Mouse (Mus musculus) c-Kit-negative CD71-positive TER-119-positive erythroid progenitor cells, embryonic 14.5 days (primary cell): ENCODE results near the gene Dmp1.

ENCODE experiments used
- DNase-seq: peaks from one replicate; pipeline ENCODE4 v3.0.0-alpha.2; 2013; ENCODE audit warnings: low read depth, low spot score

Dmp1 gene

GRCm38 (mm10) chr5:104202351-104202750, at the start of gene Dmp1:
Gene Dmp1, plus strand, starts transcription at chr5:104202613.
- no peak for DNase-seq

- DNase-seq: no peak
Observed at GRCm38 (mm10) chr5:104157701-104158100, 44.7 kb upstream of the Dmp1 start.

- DNase-seq: no peak
Observed at GRCm38 (mm10) chr5:104158332-104159052, 43.9 kb upstream of the Dmp1 start.

- no peak for DNase-seq
Observed at GRCm38 (mm10) chr5:104160581-104160980, 41.8 kb upstream of the Dmp1 start.

- no peak for DNase-seq
Observed at GRCm38 (mm10) chr5:104161390-104161789, 41.0 kb upstream of the Dmp1 start.

- no peak for DNase-seq
Observed at GRCm38 (mm10) chr5:104163536-104163935, 38.9 kb upstream of the Dmp1 start.

- no peak for DNase-seq
Observed at GRCm38 (mm10) chr5:104170412-104170811, 32.0 kb upstream of the Dmp1 start, which contains the start of gene Dspp. Gene Dspp, plus strand, starts transcription at chr5:104170712.

- DNase-seq: no peak
Observed at GRCm38 (mm10) chr5:104173094-104173493, 29.3 kb upstream of the Dmp1 start.

GRCm38 (mm10) chr5:104183743-104184142, 18.7 kb upstream of the Dmp1 start:
- DNase-seq: no peak

GRCm38 (mm10) chr5:104187281-104187680, 15.1 kb upstream of the Dmp1 start:
- DNase-seq: no peak

GRCm38 (mm10) chr5:104195086-104195485, 7.3 kb upstream of the Dmp1 start:
- DNase-seq: no peak

GRCm38 (mm10) chr5:104201153-104201950, 1.1 kb upstream of the Dmp1 start:
- DNase-seq: no peak

GRCm38 (mm10) chr5:104212531-104212930, 10.1 kb downstream of the Dmp1 start:
- no peak for DNase-seq

- DNase-seq: no peak
Observed at GRCm38 (mm10) chr5:104218926-104219325, 16.5 kb downstream of the Dmp1 start.

- no peak for DNase-seq
Observed at GRCm38 (mm10) chr5:104224299-104224698, 21.9 kb downstream of the Dmp1 start.

- DNase-seq: no peak
Observed at GRCm38 (mm10) chr5:104224750-104225149, 22.3 kb downstream of the Dmp1 start.

GRCm38 (mm10) chr5:104228497-104228896, 26.1 kb downstream of the Dmp1 start:
- DNase-seq: no peak

GRCm38 (mm10) chr5:104236741-104237140, 34.3 kb downstream of the Dmp1 start:
- no peak for DNase-seq

GRCm38 (mm10) chr5:104239674-104240378, 37.4 kb downstream of the Dmp1 start:
- no peak for DNase-seq

- DNase-seq: no peak
Observed at GRCm38 (mm10) chr5:104244261-104244660, 41.8 kb downstream of the Dmp1 start.

GRCm38 (mm10) chr5:104251811-104252210, 49.4 kb downstream of the Dmp1 start:
- DNase-seq: no peak

- DNase-seq: no peak
Observed at GRCm38 (mm10) chr5:104256585-104256984, 54.2 kb downstream of the Dmp1 start.
